Mouse (Mus musculus): Measurements from ENCODE around the gene Olfr575.

Gene Olfr575

GRCm38 (mm10) chr7:102958593-102958992 is at the start of gene Olfr575:
Gene Olfr575, minus strand, starts transcription at chr7:102958775.
- in situ Hi-C loops (cut with MboI, MseI) = no loop called here

GRCm38 (mm10) chr7:102989224-102989623 is 30.6 kb upstream of the Olfr575 start, which contains the start of gene Olfr578:
Gene Olfr578, minus strand, starts transcription at chr7:102989324.
- in situ Hi-C loops (cut with MboI, MseI) = loop anchor here (10.0 kb wide), 1 partner anchor 624 kb away; no protein-coding TSS in a partner anchor

GRCm38 (mm10) chr7:102975843-102976242 is 17.3 kb upstream of the Olfr575 start, which contains the start of gene Olfr577:
Gene Olfr577, minus strand, starts transcription at chr7:102975943.
- in situ Hi-C loops (cut with MboI, MseI) = no loop called here

- in situ Hi-C loops (cut with MboI, MseI) = no loop called here
Measured at GRCm38 (mm10) chr7:102974399-102974798, 15.8 kb upstream of the Olfr575 start.

- in situ Hi-C loops (cut with MboI, MseI) = no loop called here
Measured at GRCm38 (mm10) chr7:102962360-102962759, 3.8 kb upstream of the Olfr575 start, which contains the start of gene Olfr576. Gene Olfr576, plus strand, starts transcription at chr7:102962660.

- in situ Hi-C loops (cut with MboI, MseI) = no loop called here
Measured at GRCm38 (mm10) chr7:102958137-102958536, 438 bp downstream of the Olfr575 start.

- in situ Hi-C loops (cut with MboI, MseI) = no loop called here
Measured at GRCm38 (mm10) chr7:102950732-102951131, 7.8 kb downstream of the Olfr575 start.

GRCm38 (mm10) chr7:102948167-102948566 is 10.4 kb downstream of the Olfr575 start, which contains the start of gene Olfr574:
Gene Olfr574, plus strand, starts transcription at chr7:102948467.
- in situ Hi-C loops (cut with MboI, MseI) = no loop called here

- in situ Hi-C loops (cut with MboI, MseI) = no loop called here
Measured at GRCm38 (mm10) chr7:102943417-102943816, 15.2 kb downstream of the Olfr575 start.

GRCm38 (mm10) chr7:102942475-102942874 is 16.1 kb downstream of the Olfr575 start, which contains the start of gene Olfr573-ps1:
Gene Olfr573-ps1, minus strand, starts transcription at chr7:102942575.
- in situ Hi-C loops (cut with MboI, MseI) = no loop called here

- in situ Hi-C loops (cut with MboI, MseI) = no loop called here
Measured at GRCm38 (mm10) chr7:102927105-102927504, 31.5 kb downstream of the Olfr575 start.

GRCm38 (mm10) chr7:102924109-102924508 is 34.5 kb downstream of the Olfr575 start, which contains the start of gene Olfr572:
Gene Olfr572, plus strand, starts transcription at chr7:102924409.
- in situ Hi-C loops (cut with MboI, MseI) = no loop called here

- in situ Hi-C loops (cut with MboI, MseI) = loop anchor here (10.0 kb wide), 1 partner anchor 225 kb away; the partner anchor contains the start of gene Olfr557
Measured at GRCm38 (mm10) chr7:102919632-102920031, 38.9 kb downstream of the Olfr575 start.

GRCm38 (mm10) chr7:102917032-102917875 is 41.3 kb downstream of the Olfr575 start, which contains the start of gene Olfr571:
Gene Olfr571, minus strand, starts transcription at chr7:102917536.
- in situ Hi-C loops (cut with MboI, MseI) = loop anchor here (10.0 kb wide), 1 partner anchor 222 kb away; the partner anchor contains the start of gene Olfr557

- in situ Hi-C loops (cut with MboI, MseI) = loop anchor here (10.0 kb wide), 1 partner anchor 222 kb away; the partner anchor contains the start of gene Olfr557
Measured at GRCm38 (mm10) chr7:102916405-102916804, 42.2 kb downstream of the Olfr575 start.

GRCm38 (mm10) chr7:102915261-102915660 is 43.3 kb downstream of the Olfr575 start:
- in situ Hi-C loops (cut with MboI, MseI) = loop anchor here (10.0 kb wide), 1 partner anchor 220 kb away; the partner anchor contains the start of gene Olfr557
